Mouse (Mus musculus) testis, adult 2 months (tissue): Measurements from ENCODE around the gene Rab9.

Source experiments
- CTCF ChIP-seq: fragments of 200-500 bp; IDR thresholded peaks from 2 replicates; pipeline ENCODE4 v1.5.1; 2012; ENCODE audit warnings: low read depth, mild to moderate bottlenecking, inconsistent platforms, low read length, moderate library complexity; ENCODE audit not compliant: control insufficient read depth, insufficient read depth, insufficient replicate concordance
- POLR2A ChIP-seq: fragments of 200-500 bp; IDR thresholded peaks from 2 replicates; pipeline ENCODE4 v1.6.1; 2012; ENCODE audit warnings: low read depth, mild to moderate bottlenecking, inconsistent platforms, low read length, moderate library complexity; ENCODE audit not compliant: control insufficient read depth

GRCm38 (mm10) chrX:166528126-166528525 is 48.5 kb upstream of the Rab9 start:
- TF ChIP-seq CTCF: no peak
- TF ChIP-seq POLR2A: no peak
